Mouse (Mus musculus): ENCODE results near the gene Mfsd10.

Mfsd10 gene

GRCm38 (mm10) chr5:34636481-34637287 lies at the start of gene Mfsd10:
TSS of gene Mfsd10 (minus strand) at chr5:34637212.
- no peak for TF ChIP-seq GATA4 (IDR thresholded peaks at IDR 0.05; ENCODE audit: insufficient replicate concordance, low read length)

GRCm38 (mm10) chr5:34670280-34670679 lies 33.3 kb upstream of the Mfsd10 start:
- no peak for TF ChIP-seq GATA4 (IDR thresholded peaks at IDR 0.05; ENCODE audit: insufficient replicate concordance, low read length)

- no peak for TF ChIP-seq GATA4 (IDR thresholded peaks at IDR 0.05; ENCODE audit: insufficient replicate concordance, low read length)
Observed at GRCm38 (mm10) chr5:34669493-34669892, 32.5 kb upstream of the Mfsd10 start.

GRCm38 (mm10) chr5:34663231-34663630 lies 26.2 kb upstream of the Mfsd10 start:
- no peak for TF ChIP-seq GATA4 (IDR thresholded peaks at IDR 0.05; ENCODE audit: insufficient replicate concordance, low read length)

- TF ChIP-seq GATA4 (IDR thresholded peaks at IDR 0.05; ENCODE audit: insufficient replicate concordance, low read length), result no peak
Observed at GRCm38 (mm10) chr5:34661909-34662308, 24.9 kb upstream of the Mfsd10 start.

GRCm38 (mm10) chr5:34660591-34661130 lies 23.6 kb upstream of the Mfsd10 start:
- TF ChIP-seq GATA4 (IDR thresholded peaks at IDR 0.05; ENCODE audit: insufficient replicate concordance, low read length), result no peak

GRCm38 (mm10) chr5:34659686-34660590 lies 22.9 kb upstream of the Mfsd10 start, which contains the start of the genes Nop14 and Grk4:
TSS of gene Nop14 (minus strand) at chr5:34660148.
TSS of gene Grk4 (plus strand) at chr5:34660379.
- no peak for TF ChIP-seq GATA4 (IDR thresholded peaks at IDR 0.05; ENCODE audit: insufficient replicate concordance, low read length)

GRCm38 (mm10) chr5:34657556-34657955 lies 20.5 kb upstream of the Mfsd10 start:
- TF ChIP-seq GATA4 (IDR thresholded peaks at IDR 0.05; ENCODE audit: insufficient replicate concordance, low read length), result no peak

GRCm38 (mm10) chr5:34654881-34655280 lies 17.9 kb upstream of the Mfsd10 start:
- TF ChIP-seq GATA4 (IDR thresholded peaks at IDR 0.05; ENCODE audit: insufficient replicate concordance, low read length), result no peak

- no peak for TF ChIP-seq GATA4 (IDR thresholded peaks at IDR 0.05; ENCODE audit: insufficient replicate concordance, low read length)
Observed at GRCm38 (mm10) chr5:34652961-34653360, 15.9 kb upstream of the Mfsd10 start.

- TF ChIP-seq GATA4 (IDR thresholded peaks at IDR 0.05; ENCODE audit: insufficient replicate concordance, low read length), result peak; percentile 27; the same call in 1 of the 2 replicates
Observed at GRCm38 (mm10) chr5:34647581-34647980, 10.6 kb upstream of the Mfsd10 start.

- TF ChIP-seq GATA4 (IDR thresholded peaks at IDR 0.05; ENCODE audit: insufficient replicate concordance, low read length), result no peak
Observed at GRCm38 (mm10) chr5:34642932-34643331, 5.9 kb upstream of the Mfsd10 start.

GRCm38 (mm10) chr5:34641991-34642390 lies 5.0 kb upstream of the Mfsd10 start:
- no peak for TF ChIP-seq GATA4 (IDR thresholded peaks at IDR 0.05; ENCODE audit: insufficient replicate concordance, low read length)

- TF ChIP-seq GATA4 (IDR thresholded peaks at IDR 0.05; ENCODE audit: insufficient replicate concordance, low read length), result 0 out of 2 replicates have a peak, but pooled peaks have one; percentile 16
Observed at GRCm38 (mm10) chr5:34637591-34638156, 662 bp upstream of the Mfsd10 start.

GRCm38 (mm10) chr5:34635665-34636192 lies 1.3 kb downstream of the Mfsd10 start:
- TF ChIP-seq GATA4 (IDR thresholded peaks at IDR 0.05; ENCODE audit: insufficient replicate concordance, low read length), result no peak

All from liver, adult (tissue).